Mouse (Mus musculus): ENCODE data around the gene Gcgr.

- TF ChIP-seq CTCF (IDR thresholded peaks at IDR 0.05; ENCODE audit: control insufficient read depth, insufficient read depth, insufficient replicate concordance, low read depth, low read length) = no peak
- peak; percentile 72 for TF ChIP-seq POLR2A (IDR thresholded peaks at IDR 0.05; ENCODE audit: control insufficient read depth, low read depth, low read length)
These were observed 18.9 kb downstream of the Gcgr start, which contains the start of gene Mcrip1 for GRCm38 (mm10) chr11:120549168-120549945.
